Mouse (Mus musculus) limb, embryonic 12.5 days (tissue): Measurements from ENCODE around the gene Irx4. TPM values are rescaled to one million over a fixed set of nuclear protein-coding genes. Genes with fewer than 3 reads are reported as not detected.

Experiments
- ATAC-seq: fragments of 200-750 bp; cut with Nextera tagmentation; 2 replicates; pipeline ENCODE4 v1.8.0; 2017; ENCODE audit warnings: low read depth, moderate TSS enrichment; ENCODE audit not compliant: insufficient number of reproducible peaks, insufficient read depth, low FRiP score, low TSS enrichment
- H3K27ac ChIP-seq: fragments of 300-500 bp; sonication (generic); 2 replicates; pipeline ENCODE4 v1.5.1; 2016; ENCODE audit warnings: mild to moderate bottlenecking, moderate library complexity
- H3K27me3 ChIP-seq: fragments of 300-500 bp; sonication (generic); 2 replicates; pipeline ENCODE4 v1.6.1; 2016; ENCODE audit warnings: mild to moderate bottlenecking, moderate library complexity
- H3K36me3 ChIP-seq: fragments of 300-500 bp; sonication (generic); 2 replicates; pipeline ENCODE4 v1.6.1; 2016; ENCODE audit warnings: mild to moderate bottlenecking, moderate library complexity
- H3K4me1 ChIP-seq: fragments of 300-500 bp; sonication (generic); replicated peaks from 2 replicates; pipeline ENCODE4 v1.6.1; 2016
- H3K4me2 ChIP-seq: fragments of 300-500 bp; sonication (generic); 2 replicates; pipeline ENCODE4 v1.6.1; 2016; ENCODE audit warnings: mild to moderate bottlenecking, moderate library complexity
- H3K4me3 ChIP-seq: fragments of 300-500 bp; sonication (generic); replicated peaks from 2 replicates; pipeline ENCODE4 v1.5.1; 2016; ENCODE audit warnings: mild to moderate bottlenecking
- H3K9ac ChIP-seq: fragments of 300-500 bp; sonication (generic); replicated peaks from 2 replicates; pipeline ENCODE4 v1.6.1; 2016; ENCODE audit warnings: mild to moderate bottlenecking, moderate library complexity
- H3K9me3 ChIP-seq: fragments of 300-500 bp; sonication (generic); 2 replicates; pipeline ENCODE4 v1.6.1; 2016; ENCODE audit warnings: mild to moderate bottlenecking, moderate library complexity
- WGBS: fragments of 180-500 bp; shearing (Covaris S2); methylation state at CpG from one replicate; pipeline ENCODE4 v1.1.7; 2016; 5-methylcytosine and 5-hydroxymethylcytosine counted together
- polyA plus RNA-seq: library from polyadenylated mRNA; unstranded; fragments of >200 nt; fragmentation: Nextera tagmentation; extraction: Ambion mirVana; gene quantifications from 2 replicates; pipeline ENCODE4 v1.2.1, GENCODE M21; 2016

The Irx4 gene
- polyA plus RNA-seq, 1 experiment from 2014 or later, result 5.8 TPM

DNA sequence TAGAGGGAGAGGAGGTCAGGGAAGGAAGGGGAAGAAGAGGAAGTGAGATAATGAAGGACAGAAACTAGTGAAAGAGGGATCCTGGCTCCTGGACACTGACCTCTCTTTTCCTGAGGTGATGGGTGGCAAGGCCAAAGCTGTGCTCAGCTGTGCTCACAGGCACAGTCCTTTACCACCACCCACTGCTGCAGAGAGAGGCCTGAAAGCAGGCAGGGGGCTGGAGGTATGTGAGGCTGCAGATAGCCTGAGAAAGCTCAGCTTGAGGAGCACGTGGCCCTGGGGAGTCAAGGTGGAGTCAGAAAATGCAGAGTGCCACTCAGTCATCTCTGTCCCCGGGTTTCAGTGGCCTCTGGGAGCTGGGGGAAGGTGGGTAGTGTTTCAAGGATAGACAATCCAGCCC is 30.8 kb downstream of the Irx4 start:
- no peaks in the 10 kb centered on the region for H3K9me3 ChIP-seq
- no peak overlapping the region for H3K9ac ChIP-seq
- H3K4me2 ChIP-seq, result no peak overlapping the region
- whole genome bisulfite sequencing, result 29% methylated on average over 2 of the region's 2 CpGs
- no peaks in the 10 kb centered on the region for H3K36me3 ChIP-seq
- no peaks in the 10 kb centered on the region for H3K4me1 ChIP-seq
- no peaks in the 10 kb centered on the region for H3K27me3 ChIP-seq
- H3K27ac ChIP-seq, result no peak overlapping the region
- ATAC-seq, result no peak
- H3K4me3 ChIP-seq, result no peak overlapping the region

DNA sequence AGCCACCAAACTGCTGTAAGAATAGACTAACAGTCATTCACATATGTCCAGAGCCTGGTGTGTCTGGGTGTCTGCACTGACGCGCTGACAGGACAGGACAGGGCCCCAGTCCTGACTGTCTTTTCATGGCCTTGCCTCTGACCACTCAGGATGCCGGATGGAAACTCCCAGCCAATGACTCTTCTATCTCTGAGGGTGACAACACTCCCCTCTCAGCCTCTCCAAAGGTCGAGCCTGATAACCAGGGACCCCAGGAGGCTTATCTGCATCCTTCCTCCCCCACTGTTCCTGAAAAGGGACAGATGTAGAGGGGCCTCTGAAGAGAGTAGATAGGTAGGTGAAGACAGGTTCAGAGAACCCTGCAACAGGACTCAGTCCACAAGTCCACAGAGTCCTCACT is 38.4 kb downstream of the Irx4 start:
- WGBS, result 72% methylated on average over 4 of the region's 4 CpGs
- H3K4me2 ChIP-seq, result no peak overlapping the region
- no peak overlapping the region for H3K9ac ChIP-seq
- H3K4me1 ChIP-seq, result no peaks in the 10 kb centered on the region
- H3K36me3 ChIP-seq, result no peaks in the 10 kb centered on the region
- no peaks in the 10 kb centered on the region for H3K27me3 ChIP-seq
- no peak overlapping the region for H3K4me3 ChIP-seq
- no peak overlapping the region for H3K27ac ChIP-seq
- ATAC-seq, result no peak
- H3K9me3 ChIP-seq, result no peaks in the 10 kb centered on the region

- no peaks in the 10 kb centered on the region for H3K4me1 ChIP-seq
- H3K4me2 ChIP-seq, result no peak overlapping the region
- no peak overlapping the region for H3K4me3 ChIP-seq
- H3K27me3 ChIP-seq, result no peaks in the 10 kb centered on the region
- ATAC-seq, result no peak
- no peak overlapping the region for H3K27ac ChIP-seq
- no peaks in the 10 kb centered on the region for H3K9me3 ChIP-seq
- H3K36me3 ChIP-seq, result no peaks in the 10 kb centered on the region
- 90% methylated on average over 5 of the region's 5 CpGs for WGBS
- H3K9ac ChIP-seq, result no peak overlapping the region
These were observed 39.0 kb downstream of the Irx4 start for GRCm38 (mm10) chr13:73299322-73299721.

- H3K9ac ChIP-seq, result no peak overlapping the region
- WGBS, result 39% methylated on average over 6 of the region's 6 CpGs
- H3K27me3 ChIP-seq, result peaks cover 21% of the 10 kb centered on the region; the same call in 1 of the 2 replicates
- no peak overlapping the region for H3K4me3 ChIP-seq
- H3K4me2 ChIP-seq, result no peak overlapping the region
- no peak overlapping the region for H3K27ac ChIP-seq
- no peaks in the 10 kb centered on the region for H3K36me3 ChIP-seq
- H3K4me1 ChIP-seq, result peaks cover 8% of the 10 kb centered on the region; the same call in 1 of the 2 replicates
- ATAC-seq, result no peak
- H3K9me3 ChIP-seq, result no peaks in the 10 kb centered on the region
These were observed 44.5 kb downstream of the Irx4 start for GRCm38 (mm10) chr13:73304729-73305128.

DNA sequence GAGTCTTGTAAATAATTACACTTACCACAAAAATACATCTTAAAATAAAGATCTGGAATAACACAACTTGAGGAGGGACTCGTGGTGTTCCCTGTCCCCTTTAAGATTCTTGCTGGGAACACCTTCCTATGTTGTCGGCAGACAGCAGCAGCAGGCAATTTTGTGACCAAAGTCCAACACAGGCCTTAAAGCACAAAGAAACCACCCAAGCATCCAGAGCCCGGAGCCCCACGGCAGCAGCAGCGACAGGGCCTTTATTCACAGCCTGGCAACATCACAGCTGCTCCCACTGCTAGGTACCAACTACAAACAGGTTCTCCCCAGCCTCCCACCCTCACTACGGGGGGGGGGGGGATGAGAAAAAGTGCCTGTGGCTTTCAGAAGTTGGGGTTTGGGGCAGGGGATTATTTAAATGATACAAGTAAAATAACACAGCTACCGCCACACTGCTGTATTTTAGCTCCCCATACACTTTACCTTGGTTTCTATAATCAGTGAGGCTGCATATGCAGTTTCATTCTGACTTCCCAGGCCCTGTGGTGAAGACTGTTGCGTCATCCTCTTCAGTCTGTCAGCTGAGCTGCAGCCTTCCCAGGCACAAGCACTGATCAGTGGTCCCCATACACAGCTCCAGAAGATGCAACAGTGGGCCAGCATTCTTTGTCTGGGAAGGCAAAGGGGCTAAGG is 45.3 kb downstream of the Irx4 start:
- Histone ChIP-seq H3K36me3 (no peaks in the 10 kb centered on the region), H3K4me1 (peaks cover 10% of the 10 kb centered on the region; the same call in 1 of the 2 replicates)
- WGBS, result 67% methylated on average over 8 of the region's 8 CpGs

GRCm38 (mm10) chr13:73306085-73306410 is 45.8 kb downstream of the Irx4 start:
- no peak for ATAC-seq
- Histone ChIP-seq H3K9me3 (no peaks in the 10 kb centered on the region), H3K4me1 (peaks cover 10% of the 10 kb centered on the region; the same call in 1 of the 2 replicates), H3K36me3 (no peaks in the 10 kb centered on the region), H3K27me3 (peaks cover 21% of the 10 kb centered on the region; the same call in 1 of the 2 replicates), H3K4me2 (no peak overlapping the region), H3K4me3 (no peak overlapping the region), H3K27ac (no peak overlapping the region), H3K9ac (no peak overlapping the region)
- 52% methylated on average over 4 of the region's 4 CpGs for WGBS

More for the DNA sequence above, 45.3 kb downstream of the Irx4 start:
- no peak overlapping the region for H3K4me2 ChIP-seq
- H3K27me3 ChIP-seq, result peaks cover 21% of the 10 kb centered on the region; the same call in 1 of the 2 replicates
- H3K9me3 ChIP-seq, result no peaks in the 10 kb centered on the region
- no peak overlapping the region for H3K9ac ChIP-seq
- H3K4me3 ChIP-seq, result no peak overlapping the region
- ATAC-seq, result no peak
- no peak overlapping the region for H3K27ac ChIP-seq

GRCm38 (mm10) chr13:73306430-73306829 is 46.2 kb downstream of the Irx4 start:
- Histone ChIP-seq H3K9ac (no peak overlapping the region), H3K27ac (no peak overlapping the region), H3K4me2 (no peak overlapping the region), H3K9me3 (no peaks in the 10 kb centered on the region), H3K36me3 (no peaks in the 10 kb centered on the region), H3K4me3 (no peak overlapping the region), H3K27me3 (peaks cover 21% of the 10 kb centered on the region; the same call in 1 of the 2 replicates), H3K4me1 (peaks cover 10% of the 10 kb centered on the region; the same call in 1 of the 2 replicates)
- ATAC-seq, result no peak
- WGBS, result 50% methylated on average over 4 of the region's 4 CpGs

DNA sequence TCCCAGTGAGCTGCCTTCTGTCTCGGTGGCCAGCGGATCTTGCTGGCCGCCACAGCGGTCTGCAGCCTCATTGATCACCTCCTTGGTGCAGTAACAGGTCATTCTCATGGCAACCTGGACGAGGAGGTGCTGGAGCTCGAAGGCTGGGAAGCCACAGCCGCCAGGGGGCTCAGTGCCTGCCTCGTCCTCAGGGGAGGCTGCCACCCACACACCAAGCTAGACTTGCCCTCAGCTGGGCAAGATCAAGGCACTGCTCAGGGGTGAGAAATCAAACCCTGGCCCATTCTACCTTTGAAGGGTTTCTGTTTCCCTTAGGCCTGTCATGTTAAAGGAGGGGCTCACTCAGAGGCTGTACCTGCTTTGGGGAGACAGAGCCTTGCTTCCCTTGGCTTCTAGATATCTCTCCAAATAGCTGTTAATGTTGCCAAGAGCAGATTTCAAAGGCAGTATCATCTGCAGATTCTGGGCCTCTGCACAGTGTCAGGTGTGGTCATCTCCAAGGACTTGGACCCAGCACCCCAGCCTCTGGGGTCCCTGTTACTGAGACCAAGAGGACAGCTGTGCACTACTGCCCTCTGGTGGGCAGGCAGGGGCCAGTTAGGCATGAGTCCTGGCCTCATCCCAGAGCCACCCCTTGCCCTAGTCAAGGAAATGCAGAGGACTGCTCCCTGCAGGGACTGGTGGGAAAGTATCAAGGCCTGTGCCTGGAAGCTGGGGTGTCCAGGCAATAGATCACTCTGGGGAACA is 50.1 kb downstream of the Irx4 start:
- no peaks in the 10 kb centered on the region for H3K36me3 ChIP-seq
- H3K9me3 ChIP-seq, result no peaks in the 10 kb centered on the region
- no peak overlapping the region for H3K27ac ChIP-seq
- H3K4me2 ChIP-seq, result no peak overlapping the region
- peaks cover 10% of the 10 kb centered on the region; the same call in 1 of the 2 replicates for H3K4me1 ChIP-seq
- peaks cover 21% of the 10 kb centered on the region; the same call in 1 of the 2 replicates for H3K27me3 ChIP-seq
- WGBS, result 27% methylated on average over 8 of the region's 8 CpGs
- ATAC-seq, result no peak
- H3K9ac ChIP-seq, result no peak overlapping the region
- H3K4me3 ChIP-seq, result no peak overlapping the region

Other genes with a start within 250 kb of the Irx4 start
- gene Mrpl36, start 68.0 kb downstream of the Irx4 start, polyA plus RNA-seq, result 110 and 111 TPM in 2 replicates
- 357 and 378 TPM in 2 replicates for gene Ndufs6, start 68.1 kb downstream of the Irx4 start, polyA plus RNA-seq
- 61.2 and 61.7 TPM in 2 replicates for gene Lpcat1, start 206.7 kb downstream of the Irx4 start, polyA plus RNA-seq